In genomic region chr5:32204653-32205052, GRCm38 (mm10) we compare ENCODE assay signal across 13 mouse cellular contexts. TPM values are rescaled to one million over a fixed set of nuclear protein-coding genes. Genes with fewer than 3 reads are reported as not detected.
DNase-seq lines count a peak whose midpoint lies in the region; TF ChIP-seq lines count a peak whose summit lies in the region.
"Had no signal": no experiment of that assay in that cellular context is flagged by ENCODE, and none has a peak within 500 bp of the region (broad histone marks: within the 10 kb centered on the region; RNA-seq: fewer than 3 reads in every experiment).

No protein-coding gene starts in this region.

- H3K9ac ChIP-seq in heart, adult 2 months (ENCODE audit: low read depth, low read length), result no peak overlapping the region
- H3K9ac ChIP-seq: forebrain, embryonic 15.5 days; neural tube, embryonic 15.5 days; stomach, embryonic 15.5 days had no signal

- H3K27ac ChIP-seq in heart, adult 2 months, result no peak overlapping the region
- H3K27ac ChIP-seq in thymus, adult 2 months (ENCODE audit: control insufficient read depth, insufficient read depth, low read length), result no peak overlapping the region
- H3K27ac ChIP-seq in embryonic fibroblast, embryonic 13.5 days (ENCODE audit: insufficient read depth, low read length), result no peak overlapping the region
- H3K27ac ChIP-seq in limb, embryonic 10.5 days, result no peak overlapping the region
- H3K27ac ChIP-seq: forebrain, embryonic 15.5 days; neural tube, embryonic 15.5 days; stomach, embryonic 15.5 days had no signal

- no peak for TF ChIP-seq POLR2A in heart, adult 2 months (IDR thresholded peaks at IDR 0.05; ENCODE audit: insufficient read depth, low read depth, low read length)
- no peak for TF ChIP-seq POLR2A in thymus, adult 2 months (IDR thresholded peaks at IDR 0.05; ENCODE audit: control insufficient read depth, extremely low read depth, insufficient read depth, low read length, poor library complexity)
- TF ChIP-seq POLR2A in embryonic fibroblast, embryonic 13.5 days (IDR thresholded peaks at IDR 0.05; ENCODE audit: low read depth, low read length), result no peak

- no peak for TF ChIP-seq EP300 in heart, adult 2 months (IDR thresholded peaks at IDR 0.05; ENCODE audit: insufficient read depth, low read depth, low read length)

- DNase-seq in heart, adult 2 months, result no peak
- DNase-seq in heart, postnatal 25 days (ENCODE audit: low spot score), result no peak
- peak; percentile 19 for DNase-seq in thymus, adult 2 months
- DNase-seq in thymus, postnatal 36 days, result no peak
- DNase-seq in thymus, postnatal 25 days, result peak; percentile 11
- DNase-seq in limb, embryonic 10.5 days (ENCODE audit: low spot score), result no peak
- no peak for DNase-seq in left cerebral cortex, postnatal 14 days (ENCODE audit: low spot score in 2 of 2)
- DNase-seq: cerebellum, adult 18-20 months; lung, postnatal 36 days had no signal

- H3K4me3 ChIP-seq in heart, adult 2 months, result no peak overlapping the region
- H3K4me3 ChIP-seq in thymus, adult 2 months (ENCODE audit: control insufficient read depth, insufficient read depth, low read length), result no peak overlapping the region
- no peak overlapping the region for H3K4me3 ChIP-seq in embryonic fibroblast, embryonic 13.5 days (ENCODE audit: insufficient read depth, low read length)
- no peak overlapping the region for H3K4me3 ChIP-seq in limb, embryonic 10.5 days
- H3K4me3 ChIP-seq: forebrain, embryonic 15.5 days; neural tube, embryonic 15.5 days; stomach, embryonic 15.5 days had no signal

- WGBS in heart, adult 2 months, result 79% methylated on average over 4 of the region's 4 CpGs
- WGBS in thymus, adult 2 months, result 83% methylated on average over 4 of the region's 4 CpGs
- WGBS in limb, embryonic 10.5 days, result 72% methylated on average over 4 of the region's 4 CpGs

- H3K36me3 ChIP-seq in heart, adult 2 months (ENCODE audit: control insufficient read depth, insufficient read depth, low read length), result no peaks in the 10 kb centered on the region
- H3K36me3 ChIP-seq in thymus, adult 2 months (ENCODE audit: control insufficient read depth, insufficient read depth, low read length), result no peaks in the 10 kb centered on the region
- H3K36me3 ChIP-seq in limb, embryonic 10.5 days, result no peaks in the 10 kb centered on the region
- H3K36me3 ChIP-seq: forebrain, embryonic 15.5 days; neural tube, embryonic 15.5 days; stomach, embryonic 15.5 days had no signal

- H3K79me2 ChIP-seq in heart, adult 2 months (replicated peaks; ENCODE audit: control insufficient read depth, insufficient read depth, low read length), result no peaks in the 10 kb centered on the region

- peak; percentile 77 for TF ChIP-seq CTCF in heart, adult 2 months (IDR thresholded peaks at IDR 0.05)
- no peak for TF ChIP-seq CTCF in thymus, adult 2 months (IDR thresholded peaks at IDR 0.05; ENCODE audit: borderline replicate concordance, control insufficient read depth, extremely low read depth, insufficient read depth, low read length, poor library complexity)
- TF ChIP-seq CTCF in embryonic fibroblast, embryonic 13.5 days (IDR thresholded peaks at IDR 0.05; ENCODE audit: borderline replicate concordance, insufficient read depth, low read length), result peak; percentile 48; the same call in 1 of the 2 replicates

- H3K9me3 ChIP-seq in limb, embryonic 10.5 days (replicated peaks), result no peaks in the 10 kb centered on the region
- H3K9me3 ChIP-seq: forebrain, embryonic 15.5 days; neural tube, embryonic 15.5 days; stomach, embryonic 15.5 days had no signal

- H3K4me1 ChIP-seq in heart, adult 2 months (ENCODE audit: control insufficient read depth, insufficient read depth, low read length), result no peaks in the 10 kb centered on the region
- no peaks in the 10 kb centered on the region for H3K4me1 ChIP-seq in thymus, adult 2 months (replicated peaks; ENCODE audit: control insufficient read depth, insufficient read depth, low read length)
- no peaks in the 10 kb centered on the region for H3K4me1 ChIP-seq in embryonic fibroblast, embryonic 13.5 days (ENCODE audit: control insufficient read depth, insufficient read depth, low read length)
- no peaks in the 10 kb centered on the region for H3K4me1 ChIP-seq in limb, embryonic 10.5 days
- H3K4me1 ChIP-seq: forebrain, embryonic 15.5 days; neural tube, embryonic 15.5 days; stomach, embryonic 15.5 days had no signal

- H3K27me3 ChIP-seq in heart, adult 2 months (ENCODE audit: control insufficient read depth, insufficient read depth, low read length), result no peaks in the 10 kb centered on the region
- H3K27me3 ChIP-seq in thymus, adult 2 months (ENCODE audit: control insufficient read depth, insufficient read depth, low read length), result no peaks in the 10 kb centered on the region
- no peaks in the 10 kb centered on the region for H3K27me3 ChIP-seq in limb, embryonic 10.5 days (ENCODE audit: low read depth, poor library complexity, severe bottlenecking)
- H3K27me3 ChIP-seq: forebrain, embryonic 15.5 days; neural tube, embryonic 15.5 days; stomach, embryonic 15.5 days had no signal

- intact Hi-C loops in heart, adult 2 months (cut with DNase I), result loop anchor here (2.0 to 5.0 kb wide), 2 partner anchors 98 to 316 kb away; no protein-coding TSS in a partner anchor
- intact Hi-C loops in heart, postnatal 25 days (cut with DNase I), result loop anchor here (5.0 kb wide), 1 partner anchor 313 kb away; no protein-coding TSS in a partner anchor
- intact Hi-C loops in left cerebral cortex, postnatal 14 days (cut with DNase I), result no loop called here

RNA-seq across cellular contexts. Expression of gene Plb1, which starts 27.9 kb away (rescaled TPM):
- total RNA-seq in heart, adult 2 months (2021), result 1 to 10 TPM in 1 of 2 experiments, under 1 TPM in 1; 0.82 to 1.5 TPM
- polyA plus RNA-seq in heart, adult 2 months (2012; rRNA removed), result 1.3 and 1.6 TPM in 2 replicates
- total RNA-seq in heart, postnatal 25 days (2021), result 1 to 10 TPM; 1.5 TPM
- polyA plus RNA-seq in thymus, adult 2 months (2012; rRNA removed), result 5.7 and 8.7 TPM in 2 replicates
- polyA plus RNA-seq in embryonic fibroblast, embryonic 13.5 days (2011; ENCODE audit: insufficient read length, low read depth, missing spikeins), result 0.25 and 0.72 TPM in 2 replicates
- polyA plus RNA-seq in limb, embryonic 10.5 days (2016; fragmentation: Nextera tagmentation; extraction: Ambion mirVana), result 0.15 TPM in 1 of 2 replicates, not detected in the other
- total RNA-seq in left cerebral cortex, postnatal 14 days (2021), result 1 to 10 TPM; 2.7 to 6.3 TPM
- polyA plus RNA-seq: forebrain, embryonic 15.5 days; neural tube, embryonic 15.5 days had no signal

Comparison
In these comparisons a context has a peak if more than half of its experiments do, and no peak if none do; other contexts are left out.
1. DNase-seq: peak in thymus, adult 2 months (single experiment) and thymus, postnatal 25 days (single experiment); none in heart, adult 2 months (0 of 2), heart, postnatal 25 days (single experiment), thymus, postnatal 36 days (0 of 2), limb, embryonic 10.5 days (single experiment) and left cerebral cortex, postnatal 14 days (0 of 2).